ENCODE assay signal across 8 mouse cellular contexts in genomic region chr7:133775796-133776625, GRCm38 (mm10). TPM values are rescaled to one million over a fixed set of nuclear protein-coding genes. Genes with fewer than 3 reads are reported as not detected.
DNase-seq lines count a peak whose midpoint lies in the region; ATAC-seq and TF ChIP-seq lines count a peak whose summit lies in the region.

No protein-coding gene starts in this region.

- H3K4me2 ChIP-seq in forebrain, embryonic 14.5 days (ENCODE audit: low read length): peak overlapping the region; percentile 84
- H3K4me2 ChIP-seq in hindbrain, embryonic 15.5 days: peak overlapping the region; percentile 80
- H3K4me2 ChIP-seq in liver, embryonic 13.5 days: peak overlapping the region; percentile 94
- H3K4me2 ChIP-seq in neural tube, embryonic 15.5 days: peak overlapping the region; percentile 76

- peak overlapping the region; percentile 80 for H3K9ac ChIP-seq in forebrain, embryonic 14.5 days (ENCODE audit: low read length)
- peak overlapping the region; percentile 65 for H3K9ac ChIP-seq in hindbrain, embryonic 15.5 days
- H3K9ac ChIP-seq in liver, embryonic 13.5 days: peak overlapping the region; percentile 83
- H3K9ac ChIP-seq in neural tube, embryonic 15.5 days (replicated peaks): peak overlapping the region; percentile 72

- H3K27ac ChIP-seq in spleen, adult 2 months (ENCODE audit: insufficient read depth, low read length): no peak overlapping the region
- no peak overlapping the region for H3K27ac ChIP-seq in forebrain, embryonic 14.5 days (ENCODE audit: low read depth, low read length)
- peak overlapping the region; percentile 40 for H3K27ac ChIP-seq in hindbrain, embryonic 15.5 days (replicated peaks)
- peak overlapping the region; percentile 50 for H3K27ac ChIP-seq in liver, embryonic 13.5 days
- H3K27ac ChIP-seq in neural tube, embryonic 15.5 days (replicated peaks): no peak overlapping the region

- DNase-seq in spleen, adult 2 months (ENCODE audit: low read depth in 1 of 2, low spot score in 2 of 2): no peak
- no peak for DNase-seq in spleen, postnatal 36 days (ENCODE audit: low spot score in 2 of 2)
- DNase-seq in adrenal gland, adult 2 months: peak; percentile 74
- DNase-seq in forebrain, embryonic 14.5 days (ENCODE audit: low spot score): no peak
- no peak for DNase-seq in liver, embryonic 13.5 days
- DNase-seq in layer of hippocampus, adult 9-10 months (ENCODE audit: low spot score): no peak

- peaks cover 4% of the 10 kb centered on the region for H3K4me1 ChIP-seq in spleen, adult 2 months (ENCODE audit: control insufficient read depth, insufficient read depth, insufficient read length)
- peaks cover 10% of the 10 kb centered on the region; the same call in 1 of the 2 replicates for H3K4me1 ChIP-seq in forebrain, embryonic 14.5 days (ENCODE audit: control insufficient read depth, insufficient read depth, low read length)
- H3K4me1 ChIP-seq in hindbrain, embryonic 15.5 days (replicated peaks): peaks cover 33% of the 10 kb centered on the region
- H3K4me1 ChIP-seq in liver, embryonic 13.5 days (replicated peaks): peaks cover 32% of the 10 kb centered on the region
- H3K4me1 ChIP-seq in neural tube, embryonic 15.5 days: peaks cover 31% of the 10 kb centered on the region

- no peaks in the 10 kb centered on the region for H3K36me3 ChIP-seq in spleen, adult 2 months (ENCODE audit: control insufficient read depth, insufficient read depth, low read length)
- no peaks in the 10 kb centered on the region for H3K36me3 ChIP-seq in forebrain, embryonic 14.5 days (ENCODE audit: control insufficient read depth, insufficient read depth, low read length)
- H3K36me3 ChIP-seq in hindbrain, embryonic 15.5 days: no peaks in the 10 kb centered on the region
- H3K36me3 ChIP-seq in liver, embryonic 13.5 days: no peaks in the 10 kb centered on the region
- no peaks in the 10 kb centered on the region for H3K36me3 ChIP-seq in neural tube, embryonic 15.5 days

- WGBS in spleen, adult 2 months: 5% methylated on average over 34 of the region's 38 CpGs
- 2% methylated on average over 38 of the region's 38 CpGs for WGBS in forebrain, embryonic 14.5 days
- 2% methylated on average over 38 of the region's 38 CpGs for WGBS in hindbrain, embryonic 15.5 days
- WGBS in liver, embryonic 13.5 days (ENCODE audit: insufficient replicate concordance): 4% methylated on average over 38 of the region's 38 CpGs
- 4% methylated on average over 37 of the region's 38 CpGs for WGBS in neural tube, embryonic 15.5 days

- H3K27me3 ChIP-seq in spleen, adult 2 months (ENCODE audit: control insufficient read depth, insufficient read depth, low read length): no peaks in the 10 kb centered on the region
- no peaks in the 10 kb centered on the region for H3K27me3 ChIP-seq in forebrain, embryonic 14.5 days (replicated peaks; ENCODE audit: control insufficient read depth, insufficient read depth, low read length)
- no peaks in the 10 kb centered on the region for H3K27me3 ChIP-seq in hindbrain, embryonic 15.5 days
- no peaks in the 10 kb centered on the region for H3K27me3 ChIP-seq in liver, embryonic 13.5 days
- no peaks in the 10 kb centered on the region for H3K27me3 ChIP-seq in neural tube, embryonic 15.5 days (replicated peaks)

- ATAC-seq in forebrain, embryonic 14.5 days: no peak; the same call in none of the 2 replicates
- peak; percentile 78 for ATAC-seq in hindbrain, embryonic 15.5 days (ENCODE audit: low FRiP score, low read depth)
- ATAC-seq in liver, embryonic 13.5 days (ENCODE audit: low read depth): peak; percentile 82
- peak; percentile 58 for ATAC-seq in neural tube, embryonic 15.5 days (ENCODE audit: low FRiP score)

- H3K4me3 ChIP-seq in spleen, adult 2 months (ENCODE audit: extremely low read depth, insufficient read depth, insufficient read length): peak overlapping the region; percentile 75
- H3K4me3 ChIP-seq in forebrain, embryonic 14.5 days (ENCODE audit: low read depth, low read length): peak overlapping the region; percentile 84
- H3K4me3 ChIP-seq in hindbrain, embryonic 15.5 days: peak overlapping the region; percentile 75
- H3K4me3 ChIP-seq in liver, embryonic 13.5 days (replicated peaks): peak overlapping the region; percentile 87
- H3K4me3 ChIP-seq in neural tube, embryonic 15.5 days (replicated peaks): peak overlapping the region; percentile 85

- no peak for TF ChIP-seq POLR2A in spleen, adult 2 months (IDR thresholded peaks at IDR 0.05; ENCODE audit: low read depth, low read length)

- TF ChIP-seq CTCF in spleen, adult 2 months (IDR thresholded peaks at IDR 0.05; ENCODE audit: extremely low read depth, insufficient read depth, insufficient read length, insufficient replicate concordance): no peak

- H3K9me3 ChIP-seq in forebrain, embryonic 14.5 days (replicated peaks; ENCODE audit: control insufficient read depth, low read length): no peaks in the 10 kb centered on the region
- no peaks in the 10 kb centered on the region for H3K9me3 ChIP-seq in hindbrain, embryonic 15.5 days
- no peaks in the 10 kb centered on the region for H3K9me3 ChIP-seq in liver, embryonic 13.5 days (replicated peaks)
- H3K9me3 ChIP-seq in neural tube, embryonic 15.5 days (replicated peaks): no peaks in the 10 kb centered on the region

RNA-seq across cellular contexts. Expression of gene Fank1, which starts 0.7 kb away (rescaled TPM):
- not detected in 2 replicates for polyA plus RNA-seq in spleen, adult 2 months (2012; rRNA removed)
- under 1 TPM in 1 of 2 experiments, not detected in 1; 0.24 TPM for total RNA-seq in adrenal gland, adult 2 months (2021)
- 0.10 and 0.15 TPM in 2 replicates for polyA plus RNA-seq in adrenal gland, adult 2 months (2012; rRNA removed)
- polyA plus RNA-seq in forebrain, embryonic 14.5 days (2014; fragmentation: Nextera tagmentation; extraction: Ambion mirVana): 4.2 and 4.5 TPM in 2 replicates
- 4.3 and 5.1 TPM in 2 replicates for polyA plus RNA-seq in hindbrain, embryonic 15.5 days (2015; fragmentation: Nextera tagmentation; extraction: Ambion mirVana)
- polyA plus RNA-seq in liver, embryonic 13.5 days (2015; fragmentation: Nextera tagmentation; extraction: Ambion mirVana): not detected in 2 replicates
- 2.8 and 3.5 TPM in 2 replicates for polyA plus RNA-seq in neural tube, embryonic 15.5 days (2015; fragmentation: Nextera tagmentation; extraction: Ambion mirVana)

RNA-seq across cellular contexts. Expression of gene Dhx32, which starts 6.5 kb away (rescaled TPM):
- 7.5 and 8.3 TPM in 2 replicates for polyA plus RNA-seq in spleen, adult 2 months (2012; rRNA removed)
- 10 to 100 TPM; 56.8 to 71.2 TPM for total RNA-seq in adrenal gland, adult 2 months (2021)
- polyA plus RNA-seq in adrenal gland, adult 2 months (2012; rRNA removed): 20.7 and 21.9 TPM in 2 replicates
- polyA plus RNA-seq in forebrain, embryonic 14.5 days (2014; fragmentation: Nextera tagmentation; extraction: Ambion mirVana): 55.1 and 56.9 TPM in 2 replicates
- 37.7 and 42.0 TPM in 2 replicates for polyA plus RNA-seq in hindbrain, embryonic 15.5 days (2015; fragmentation: Nextera tagmentation; extraction: Ambion mirVana)
- polyA plus RNA-seq in liver, embryonic 13.5 days (2015; fragmentation: Nextera tagmentation; extraction: Ambion mirVana): 13.1 and 15.4 TPM in 2 replicates
- 37.4 and 38.2 TPM in 2 replicates for polyA plus RNA-seq in neural tube, embryonic 15.5 days (2015; fragmentation: Nextera tagmentation; extraction: Ambion mirVana)

Comparison
In these comparisons a context has a peak if more than half of its experiments do, and no peak if none do; other contexts are left out.
1. H3K27ac ChIP-seq: peak in hindbrain, embryonic 15.5 days (single experiment) and liver, embryonic 13.5 days (single experiment); none in spleen, adult 2 months (single experiment), forebrain, embryonic 14.5 days (single experiment) and neural tube, embryonic 15.5 days (single experiment).
2. Peak in every context shown above with its lines, with median percentiles within 50 percentile points of each other: H3K4me3 ChIP-seq, H3K4me2 ChIP-seq and H3K9ac ChIP-seq.